Mouse (Mus musculus) WW6 (cell line): ENCODE data around the gene Akr1d1.

Source experiments
- DNase-seq: peaks from one replicate; pipeline ENCODE4 v3.0.0-alpha.2; 2013; ENCODE audit warnings: low read depth, low spot score

The Akr1d1 gene

GRCm38 (mm10) chr6:37563861-37564260 is 33.9 kb downstream of the Akr1d1 start:
- DNase-seq = no peak

- DNase-seq = no peak
Measured at GRCm38 (mm10) chr6:37567363-37567762, 37.4 kb downstream of the Akr1d1 start.

DNA sequence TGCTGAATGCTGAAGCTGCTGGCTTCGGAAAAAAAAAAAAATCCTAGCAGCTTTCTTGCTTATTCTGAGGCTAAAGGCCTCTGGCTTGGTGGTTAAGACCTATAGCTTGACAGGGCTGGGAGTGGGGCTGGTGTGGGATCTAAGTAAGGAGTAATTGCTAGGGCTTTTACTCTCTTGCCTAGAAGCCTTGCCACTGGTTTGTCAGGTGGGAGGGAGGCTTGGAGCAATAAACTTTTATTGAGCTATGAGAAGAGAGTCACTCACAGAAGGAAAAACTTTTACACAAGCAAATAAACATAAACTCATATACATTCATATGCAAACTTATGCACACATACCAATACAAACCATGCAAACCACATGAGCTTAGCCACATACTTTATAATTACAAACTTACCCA is 42.0 kb downstream of the Akr1d1 start:
- DNase-seq = no peak

DNA sequence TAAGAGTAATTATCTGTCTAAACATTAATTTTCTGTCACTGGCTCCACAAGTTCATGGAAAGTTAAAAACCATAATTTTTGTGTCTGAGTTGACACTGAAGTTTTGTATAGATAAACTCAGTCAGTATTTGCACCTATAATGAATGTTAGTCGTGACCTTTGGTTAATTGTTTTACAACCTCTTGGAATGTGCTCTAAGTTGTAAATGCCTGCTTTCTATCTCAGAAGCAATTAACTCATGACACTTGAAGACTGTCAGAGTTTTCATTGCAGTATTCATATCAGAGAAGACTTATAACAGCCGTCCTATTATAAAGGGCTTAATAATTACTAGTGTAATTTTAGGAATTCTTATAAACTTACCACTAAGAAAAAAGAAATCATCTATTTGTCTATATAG is 43.0 kb downstream of the Akr1d1 start:
- no peak for DNase-seq

DNA sequence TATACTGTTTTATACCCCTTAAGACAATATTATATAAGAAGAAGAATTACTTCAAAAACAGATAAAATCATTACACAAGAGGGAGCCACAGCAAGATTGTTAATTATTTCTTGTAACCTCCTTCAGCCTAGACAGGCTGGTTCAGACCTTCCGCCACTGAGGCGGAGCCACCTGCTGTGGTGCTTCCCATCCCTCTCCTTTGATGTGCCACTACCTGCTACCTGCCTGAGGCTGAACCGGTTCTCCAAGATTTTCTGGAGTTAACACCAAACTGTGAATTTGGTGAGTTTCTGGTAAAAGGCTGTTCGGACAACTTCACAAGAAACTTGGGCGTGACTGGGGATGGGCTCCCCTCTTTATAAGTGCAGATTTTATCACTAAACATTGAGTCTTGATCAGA is 50.5 kb downstream of the Akr1d1 start:
- DNase-seq = no peak

DNA sequence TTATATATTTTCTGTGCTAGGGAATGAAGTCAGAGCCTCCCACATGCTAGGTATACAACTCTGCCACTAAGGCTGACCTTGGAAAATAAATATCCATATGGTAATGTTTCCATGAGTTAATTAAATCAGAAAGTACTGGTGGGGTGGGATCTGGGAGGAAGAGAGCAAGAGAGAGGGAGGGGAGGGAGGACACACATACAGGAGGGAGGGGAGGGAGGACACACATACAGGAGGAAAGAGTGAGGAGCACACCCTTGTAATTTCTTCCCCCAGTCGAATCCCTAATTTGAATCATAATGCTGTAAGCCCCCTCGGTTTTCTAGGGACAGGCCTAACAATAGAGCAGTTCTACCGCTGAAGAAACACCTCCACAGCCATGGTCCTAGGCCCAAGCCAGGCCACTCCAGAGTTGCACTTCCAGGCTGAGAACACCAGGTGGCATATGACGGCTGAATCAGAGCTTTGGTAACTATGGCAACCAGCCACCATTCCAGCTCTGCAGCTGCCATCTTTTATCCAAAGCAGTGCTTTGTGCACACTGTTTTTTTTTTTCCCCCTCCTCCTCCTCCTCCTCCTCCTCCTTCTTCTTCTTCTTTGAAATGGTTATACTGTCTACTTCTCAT is 59.5 kb downstream of the Akr1d1 start:
- DNase-seq = peak; percentile 81

DNA sequence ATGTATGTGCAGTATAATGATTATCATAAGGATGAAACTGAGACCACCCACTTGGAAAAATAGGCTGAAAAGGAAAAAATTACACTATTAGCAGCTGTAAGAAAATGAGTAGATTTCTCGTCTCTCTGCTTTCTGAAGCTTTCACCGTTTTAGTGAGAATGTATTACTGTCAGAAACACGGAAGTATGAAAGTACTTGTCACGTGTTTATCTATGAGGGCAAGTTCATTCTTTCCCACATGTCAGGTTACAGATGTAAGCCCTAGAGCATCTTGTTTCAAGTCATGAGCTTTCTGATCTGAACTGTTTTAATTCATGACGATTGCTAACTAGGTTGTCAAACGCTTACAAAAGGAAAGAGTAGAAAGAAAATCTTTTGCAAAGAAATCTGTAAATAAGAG is 60.8 kb downstream of the Akr1d1 start:
- no peak for DNase-seq

DNA sequence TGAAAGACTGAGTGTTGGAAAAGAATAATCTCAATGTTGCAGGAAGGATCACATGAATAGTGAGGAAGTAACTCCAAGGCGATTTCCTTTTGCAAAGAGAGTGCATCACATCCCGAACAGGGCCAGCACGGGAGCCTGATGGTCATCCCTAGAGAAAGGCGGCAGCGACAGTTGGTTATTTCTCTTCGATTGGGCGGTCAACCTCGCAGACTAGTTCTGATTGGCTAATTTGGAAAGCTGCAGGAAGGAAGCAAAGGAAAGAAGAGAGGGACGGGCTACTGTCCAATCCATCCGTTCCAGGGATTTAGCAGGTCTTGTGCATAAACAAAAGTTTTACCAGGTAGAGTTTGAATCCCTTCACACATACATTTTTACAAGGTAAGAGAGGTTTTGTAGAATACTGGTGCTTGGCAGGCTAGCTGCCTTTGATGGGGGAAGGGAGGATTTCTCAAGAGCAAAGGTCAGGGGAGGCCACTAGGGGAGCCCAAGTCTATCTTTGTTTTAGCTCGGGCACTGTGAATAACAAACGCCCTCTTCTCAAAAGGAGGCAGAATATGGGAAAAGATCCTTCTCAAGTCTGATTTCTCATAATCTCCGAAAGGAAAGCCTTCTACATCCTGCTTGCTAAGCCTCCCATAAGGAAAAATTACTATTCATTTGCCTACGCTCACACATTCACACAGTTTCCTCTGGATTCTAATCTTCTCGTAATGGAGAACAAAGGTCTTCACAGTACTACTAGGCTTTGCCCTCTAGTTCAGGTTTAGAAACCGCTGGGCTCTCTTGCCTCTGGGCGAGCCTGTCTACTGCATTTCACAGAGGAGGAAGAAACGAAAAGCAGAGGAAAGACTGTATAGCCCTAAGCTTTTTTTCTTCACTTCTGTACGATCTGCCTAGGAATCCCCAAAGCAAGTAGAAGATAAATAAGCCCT is 62.4 kb downstream of the Akr1d1 start:
- no peak for DNase-seq

GRCm38 (mm10) chr6:37593033-37593374 is 63.0 kb downstream of the Akr1d1 start:
- DNase-seq = no peak

DNA sequence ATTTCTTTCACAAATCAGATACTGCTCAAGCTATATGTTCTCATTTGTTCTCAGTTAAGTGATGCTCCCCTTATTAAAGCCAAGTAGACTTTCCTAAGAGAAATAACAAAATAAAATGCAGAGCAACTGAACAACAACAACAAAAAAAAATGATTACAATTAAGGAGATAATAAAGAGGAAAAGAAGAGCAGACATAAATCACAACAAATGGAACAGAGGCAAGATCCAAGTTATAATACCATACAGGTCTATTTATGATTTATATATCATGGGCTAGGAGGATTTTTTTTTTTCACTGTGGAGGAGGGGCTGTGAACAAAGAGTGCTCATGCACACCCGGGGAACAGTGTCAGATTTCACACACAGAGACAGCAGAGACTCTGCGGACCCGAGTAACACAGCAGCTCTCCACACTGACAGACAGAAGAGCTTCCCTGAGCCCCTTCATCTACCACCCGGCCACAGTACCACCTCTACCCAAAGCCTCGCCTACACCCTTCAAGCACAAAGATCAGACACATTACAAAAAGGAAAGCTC is 63.6 kb downstream of the Akr1d1 start:
- no peak for DNase-seq

GRCm38 (mm10) chr6:37597088-37597487 is 67.1 kb downstream of the Akr1d1 start:
- DNase-seq = no peak

DNA sequence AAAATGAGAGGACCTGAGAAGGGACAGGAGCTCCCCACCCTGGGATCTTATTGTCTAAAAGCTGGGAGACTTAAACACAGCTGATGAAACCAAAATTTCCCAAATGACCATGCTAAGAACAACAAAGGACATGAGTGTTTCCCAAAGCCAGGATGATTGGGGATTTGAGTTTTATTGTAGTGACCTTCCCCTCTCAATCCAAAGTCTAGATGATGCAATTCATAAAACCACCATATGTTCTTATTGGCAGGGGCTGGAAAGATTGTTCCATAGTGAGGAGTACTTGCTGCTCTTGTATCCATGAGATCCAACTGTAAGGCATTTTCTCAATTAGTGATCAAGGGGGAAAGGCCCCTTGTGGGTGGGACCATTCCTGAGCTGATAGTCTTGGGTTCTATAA is 68.1 kb downstream of the Akr1d1 start:
- no peak for DNase-seq

GRCm38 (mm10) chr6:37600976-37601498 is 71.1 kb downstream of the Akr1d1 start:
- no peak for DNase-seq

GRCm38 (mm10) chr6:37602857-37603765 is 73.1 kb downstream of the Akr1d1 start:
- no peak for DNase-seq

DNA sequence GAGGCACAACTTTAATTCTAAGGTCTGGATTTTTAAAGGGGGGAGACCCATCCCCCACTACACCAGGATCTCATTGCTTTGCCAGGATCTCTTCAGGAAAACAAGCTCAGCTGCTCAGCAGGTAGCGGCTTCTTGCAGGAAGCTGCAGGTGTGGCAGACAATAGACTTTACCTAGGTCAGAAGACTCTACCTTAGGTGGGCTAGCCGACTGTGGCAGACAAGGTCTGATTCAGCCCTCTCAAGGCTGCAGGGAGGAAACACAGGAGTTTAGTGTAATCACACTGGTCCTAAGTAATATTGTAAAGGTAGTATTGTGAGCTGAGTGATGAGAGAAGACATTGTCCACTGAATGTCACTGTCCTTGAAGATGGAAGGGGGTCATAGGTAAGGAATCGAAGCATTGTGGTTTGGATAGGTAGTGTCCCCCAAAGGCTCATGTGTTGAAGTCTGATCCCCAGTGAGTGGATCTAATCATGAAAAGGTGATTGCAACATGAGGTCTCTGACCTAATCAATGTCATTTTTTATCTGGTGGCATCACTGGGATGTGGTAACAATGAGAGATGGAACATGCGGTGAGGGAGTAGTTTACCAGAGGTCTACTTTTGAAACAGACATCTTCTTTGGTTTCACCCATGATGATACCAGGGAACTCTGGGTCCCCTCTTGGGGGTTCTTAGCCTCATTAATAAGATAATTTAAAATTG is 74.4 kb downstream of the Akr1d1 start:
- DNase-seq = no peak

DNA sequence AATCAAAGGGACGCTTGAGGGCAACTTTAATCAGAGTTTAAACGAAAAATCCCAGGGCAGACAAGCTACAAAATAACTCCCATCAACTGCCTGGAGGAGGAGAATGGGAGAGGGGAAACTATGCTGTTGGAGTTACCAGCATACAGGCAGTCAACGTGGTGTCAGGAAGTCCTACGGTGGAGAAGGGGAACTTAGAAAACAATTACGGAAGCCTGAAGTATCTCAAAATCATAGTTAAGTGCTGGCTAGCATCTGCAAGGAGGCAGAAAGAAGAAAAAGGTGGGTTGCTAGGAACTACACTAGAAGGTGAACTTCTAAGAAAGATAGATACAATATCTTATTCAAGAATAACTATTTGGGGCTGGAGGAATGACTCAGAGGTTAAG is 74.9 kb downstream of the Akr1d1 start:
- no peak for DNase-seq

DNA sequence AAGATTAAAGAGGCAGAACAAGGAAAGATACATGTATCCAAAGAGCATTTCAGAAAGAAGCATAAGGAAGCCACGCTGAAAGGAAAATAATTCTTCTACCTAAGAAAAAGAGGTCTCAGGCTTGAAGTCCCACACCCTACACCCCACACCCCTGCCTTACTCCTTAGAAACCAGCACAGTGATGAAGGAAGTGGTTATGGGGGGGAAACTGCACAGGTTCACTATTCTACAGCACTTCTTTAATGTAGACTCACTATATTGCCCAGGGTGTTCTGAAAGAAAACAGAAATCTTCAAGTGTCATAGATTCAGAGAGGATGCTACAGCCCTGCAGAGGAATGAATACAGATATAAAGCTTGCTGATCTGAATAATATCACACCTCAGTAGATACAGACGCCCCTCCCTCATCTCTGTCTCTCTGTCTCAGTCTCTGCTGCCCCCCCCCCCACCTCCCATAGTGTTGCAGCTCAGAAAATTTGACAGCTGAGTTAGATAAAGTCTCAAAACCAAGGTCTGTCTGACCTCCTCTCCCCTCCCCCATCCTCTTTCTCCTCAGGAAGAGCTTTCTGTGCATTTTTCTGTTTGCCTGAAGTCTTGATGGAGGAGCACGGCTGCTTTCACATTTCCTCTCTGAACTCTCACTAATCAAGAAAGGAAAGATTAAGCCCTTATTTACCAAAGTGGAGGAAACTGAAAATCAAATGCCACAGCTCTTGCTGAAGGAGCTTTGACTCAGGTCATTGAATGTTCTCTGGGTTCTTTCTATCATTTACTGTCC is 77.7 kb downstream of the Akr1d1 start:
- no peak for DNase-seq

DNA sequence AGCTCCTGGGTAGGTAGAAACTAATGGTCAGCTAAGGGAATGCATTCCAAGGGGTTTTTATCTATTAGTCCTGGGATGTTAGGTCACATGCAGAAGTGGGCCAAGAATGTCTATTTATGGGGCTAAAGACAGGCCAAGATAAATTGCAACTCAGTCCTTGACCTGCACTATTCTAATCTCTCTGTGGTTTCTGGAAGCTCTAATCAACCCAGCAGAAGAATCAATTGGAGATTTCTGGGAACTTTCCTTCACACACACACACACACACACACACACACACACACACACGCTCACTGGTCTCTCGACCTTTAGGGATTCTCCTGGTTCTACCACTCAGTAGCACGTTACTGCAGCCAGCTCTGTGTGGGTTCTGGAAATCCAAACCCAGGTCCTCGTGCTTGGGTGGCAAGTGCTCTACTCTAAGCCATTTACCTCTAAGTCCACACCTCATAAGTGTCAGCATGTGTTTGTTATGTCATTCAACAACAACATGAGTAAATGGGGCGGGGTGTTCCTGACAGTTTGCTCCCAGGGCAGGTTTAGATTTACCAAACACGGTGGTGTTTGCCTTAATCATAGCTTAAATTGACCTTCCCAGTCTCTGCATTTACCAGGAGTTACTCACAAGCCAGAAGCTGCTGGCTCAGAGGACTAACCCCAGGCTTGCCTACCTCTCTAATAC is 82.8 kb downstream of the Akr1d1 start:
- DNase-seq = no peak

GRCm38 (mm10) chr6:37615490-37615889 is 85.5 kb downstream of the Akr1d1 start:
- DNase-seq = no peak

DNA sequence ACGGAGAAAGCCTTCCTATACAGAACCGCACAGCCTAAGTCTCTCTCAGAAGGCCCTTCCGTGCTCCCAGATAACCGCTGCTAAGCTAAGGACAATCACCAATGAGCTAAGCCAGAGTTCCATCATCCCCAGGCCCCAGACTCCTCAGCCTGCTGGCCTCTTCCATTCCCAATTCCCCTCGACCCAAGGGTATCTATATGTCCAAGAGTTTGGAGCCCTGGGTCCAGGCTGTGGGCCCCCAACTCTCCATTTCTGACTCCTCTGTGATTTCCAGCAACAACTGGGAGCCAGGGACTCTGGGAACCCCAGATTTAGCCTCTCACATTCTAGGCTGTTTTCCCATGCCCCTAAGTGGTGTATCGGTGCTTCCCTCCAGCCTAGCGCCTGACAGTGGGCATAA is 86.2 kb downstream of the Akr1d1 start:
- DNase-seq = no peak
